Mouse (Mus musculus): ENCODE data around the gene Colq. TPM values are rescaled to one million over a fixed set of nuclear protein-coding genes. Genes with fewer than 3 reads are reported as not detected.

Gene Colq
- polyA plus RNA-seq, 1 experiment from 2014 or later: 0.49 TPM

DNA sequence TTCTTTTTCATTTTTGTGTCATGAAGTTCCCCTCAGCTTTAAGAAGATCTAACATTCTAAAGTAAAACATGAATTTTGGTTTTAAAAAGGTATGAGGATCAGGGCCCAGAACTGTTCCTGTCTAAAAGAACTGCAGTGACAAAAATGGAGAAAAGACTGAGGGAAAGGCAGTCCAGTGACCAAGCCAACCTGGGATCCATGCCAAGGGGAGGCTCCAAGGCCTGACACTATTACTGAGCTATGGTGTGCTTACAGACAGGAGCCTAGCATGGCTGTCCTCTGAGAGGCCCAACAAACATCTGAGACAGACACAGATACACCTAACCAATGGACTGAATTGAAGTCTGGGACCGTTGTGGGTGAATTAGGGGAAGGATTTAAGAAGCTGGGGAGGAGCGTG lies 81.2 kb downstream of the Colq start:
- Histone ChIP-seq H3K4me2 (no peak overlapping the region), H3K36me3 (peaks cover 44% of the 10 kb centered on the region), H3K4me1 (replicated peaks) (no peaks in the 10 kb centered on the region), H3K4me3 (no peak overlapping the region), H3K9ac (no peak overlapping the region), H3K27me3 (no peaks in the 10 kb centered on the region), H3K27ac (replicated peaks) (no peak overlapping the region), H3K9me3 (no peaks in the 10 kb centered on the region)
- WGBS: 95% methylated on average over 2 of the region's 2 CpGs
- no peak for ATAC-seq (ENCODE audit: low FRiP score, low read depth)

DNA sequence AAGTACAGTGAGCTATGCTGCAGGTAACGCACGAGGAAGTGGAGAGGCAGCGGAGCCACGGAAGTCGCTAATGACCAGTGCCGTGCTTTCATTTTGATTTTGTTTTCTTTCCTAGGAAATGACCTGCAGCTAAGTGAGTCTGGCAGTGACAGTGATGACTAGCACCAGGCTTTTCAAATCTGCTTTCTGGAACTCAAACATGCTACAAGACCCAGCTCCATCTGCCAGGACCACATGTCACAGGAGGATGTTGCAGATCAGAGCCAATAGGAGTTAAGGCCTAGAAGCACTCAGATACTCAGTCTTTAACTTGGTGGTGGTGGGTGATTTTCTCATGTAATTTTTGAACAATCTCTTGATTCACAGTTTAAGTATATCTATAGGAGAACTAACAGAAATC lies 84.7 kb downstream of the Colq start:
- Histone ChIP-seq H3K9me3 (no peaks in the 10 kb centered on the region), H3K27me3 (no peaks in the 10 kb centered on the region), H3K36me3 (peaks cover 73% of the 10 kb centered on the region), H3K4me3 (no peak overlapping the region), H3K27ac (replicated peaks) (no peak overlapping the region), H3K9ac (no peak overlapping the region), H3K4me1 (replicated peaks) (no peaks in the 10 kb centered on the region), H3K4me2 (no peak overlapping the region)
- 95% methylated on average over 6 of the region's 6 CpGs for WGBS
- no peak for ATAC-seq (ENCODE audit: low FRiP score, low read depth)

DNA sequence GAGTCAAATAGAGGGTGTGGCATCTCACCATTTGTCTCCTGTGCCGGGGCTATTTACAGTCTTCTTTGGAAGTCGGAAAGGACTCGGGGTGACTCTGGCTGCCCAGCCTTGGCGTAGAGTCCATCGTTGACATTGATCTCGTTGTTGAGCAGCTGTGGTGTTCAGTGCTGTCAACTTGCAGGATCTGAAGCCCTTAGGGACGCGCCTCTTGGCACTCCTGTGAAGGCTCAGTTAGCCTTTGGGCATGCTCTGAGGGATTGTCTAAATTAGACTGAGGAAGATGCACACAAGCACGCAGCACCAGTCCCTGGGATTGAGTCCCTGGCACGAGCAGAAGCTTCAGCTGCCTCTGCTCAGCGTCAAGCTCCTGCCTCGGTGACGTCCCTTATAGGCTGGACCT lies 87.7 kb downstream of the Colq start:
- H3K4me1 ChIP-seq (replicated peaks): no peaks in the 10 kb centered on the region
- no peak overlapping the region for H3K4me3 ChIP-seq
- 92% methylated on average over 13 of the region's 13 CpGs for WGBS
- ATAC-seq (ENCODE audit: low FRiP score, low read depth): no peak
- H3K36me3 ChIP-seq: peaks cover 78% of the 10 kb centered on the region
- H3K27me3 ChIP-seq: no peaks in the 10 kb centered on the region
- H3K9me3 ChIP-seq: no peaks in the 10 kb centered on the region
- H3K27ac ChIP-seq (replicated peaks): no peak overlapping the region
- H3K9ac ChIP-seq: no peak overlapping the region
- no peak overlapping the region for H3K4me2 ChIP-seq

GRCm38 (mm10) chr14:31499526-31499925 lies 91.6 kb downstream of the Colq start:
- Histone ChIP-seq H3K27me3 (no peaks in the 10 kb centered on the region), H3K36me3 (peaks cover 42% of the 10 kb centered on the region), H3K27ac (replicated peaks) (no peak overlapping the region), H3K4me3 (no peak overlapping the region), H3K4me1 (replicated peaks) (peaks cover 17% of the 10 kb centered on the region), H3K9ac (no peak overlapping the region), H3K4me2 (no peak overlapping the region), H3K9me3 (no peaks in the 10 kb centered on the region)
- ATAC-seq (ENCODE audit: low FRiP score, low read depth): no peak
- 82% methylated on average over 1 of the region's 1 CpGs for WGBS

DNA sequence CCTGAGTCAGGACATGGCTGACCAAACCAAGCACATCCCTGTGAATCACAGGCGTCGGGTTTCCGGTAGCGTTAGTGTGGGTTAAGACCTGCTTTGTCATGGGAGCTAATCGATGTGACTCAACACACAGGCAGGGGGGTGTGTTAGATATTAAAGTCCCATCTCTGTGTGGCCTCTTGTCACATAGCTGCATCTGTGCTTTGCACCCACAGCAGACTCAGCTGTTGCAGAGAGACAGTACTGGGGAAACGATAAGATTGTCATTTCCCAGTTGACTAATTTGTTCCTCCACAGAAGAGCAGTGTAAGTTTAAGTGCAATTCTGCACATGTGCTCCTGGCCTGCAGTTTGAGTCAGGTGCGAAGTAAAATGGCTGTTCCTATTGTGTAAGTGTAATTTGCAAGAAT lies 94.9 kb downstream of the Colq start:
- no peaks in the 10 kb centered on the region for H3K27me3 ChIP-seq
- WGBS: 66% methylated on average over 7 of the region's 7 CpGs
- H3K27ac ChIP-seq (replicated peaks): no peak overlapping the region
- H3K4me2 ChIP-seq: peak overlapping the region; percentile 96
- H3K36me3 ChIP-seq: peaks cover 26% of the 10 kb centered on the region
- H3K4me1 ChIP-seq (replicated peaks): peaks cover 39% of the 10 kb centered on the region
- peak overlapping the region; percentile 79 for H3K9ac ChIP-seq
- peak overlapping the region; percentile 98 for H3K4me3 ChIP-seq
- no peaks in the 10 kb centered on the region for H3K9me3 ChIP-seq
- ATAC-seq (ENCODE audit: low FRiP score, low read depth): no peak

- Histone ChIP-seq H3K4me1 (replicated peaks) (peaks cover 39% of the 10 kb centered on the region), H3K27ac (replicated peaks) (peak overlapping the region; percentile 90), H3K4me3 (peak overlapping the region; percentile 98), H3K36me3 (peaks cover 23% of the 10 kb centered on the region), H3K27me3 (no peaks in the 10 kb centered on the region), H3K9me3 (no peaks in the 10 kb centered on the region), H3K4me2 (peak overlapping the region; percentile 96), H3K9ac (peak overlapping the region; percentile 79)
- ATAC-seq (ENCODE audit: low FRiP score, low read depth): no peak
- 6% methylated on average over 8 of the region's 8 CpGs for WGBS
Observed at GRCm38 (mm10) chr14:31495538-31495937, 95.6 kb downstream of the Colq start.

- Histone ChIP-seq H3K4me3 (peak within 1 kb of the TSS; percentile 98), H3K36me3 (peaks cover 22% of the 10 kb centered on the region), H3K4me1 (replicated peaks) (peaks cover 39% of the 10 kb centered on the region), H3K9me3 (no peaks in the 10 kb centered on the region), H3K9ac (peak within 1 kb of the TSS; percentile 79), H3K27me3 (no peaks in the 10 kb centered on the region), H3K4me2 (peak within 1 kb of the TSS; percentile 96), H3K27ac (replicated peaks) (peak within 1 kb of the TSS; percentile 90)
- peak; percentile 96 for ATAC-seq (ENCODE audit: low FRiP score, low read depth)
- WGBS: under 1% methylated on average over 49 of the region's 49 CpGs
Observed at GRCm38 (mm10) chr14:31494975-31495455, 96.1 kb downstream of the Colq start, which contains the start of gene Mettl6. Gene Mettl6, minus strand, starts transcription at chr14:31495040.

- peak; percentile 75; the same call in 1 of the 2 replicates for ATAC-seq (ENCODE audit: low FRiP score, low read depth)
- 1% methylated on average over 37 of the region's 37 CpGs for WGBS
- Histone ChIP-seq H3K4me3 (peak within 1 kb of the TSS; percentile 98), H3K36me3 (peaks cover 19% of the 10 kb centered on the region), H3K27me3 (no peaks in the 10 kb centered on the region), H3K9ac (peak within 1 kb of the TSS; percentile 79), H3K4me2 (peak within 1 kb of the TSS; percentile 96), H3K9me3 (no peaks in the 10 kb centered on the region), H3K4me1 (replicated peaks) (peaks cover 39% of the 10 kb centered on the region), H3K27ac (replicated peaks) (peak within 1 kb of the TSS; percentile 90)
Observed at GRCm38 (mm10) chr14:31494349-31494974, 96.7 kb downstream of the Colq start, which contains the start of gene Eaf1. Gene Eaf1, plus strand, starts transcription at chr14:31494399.

DNA sequence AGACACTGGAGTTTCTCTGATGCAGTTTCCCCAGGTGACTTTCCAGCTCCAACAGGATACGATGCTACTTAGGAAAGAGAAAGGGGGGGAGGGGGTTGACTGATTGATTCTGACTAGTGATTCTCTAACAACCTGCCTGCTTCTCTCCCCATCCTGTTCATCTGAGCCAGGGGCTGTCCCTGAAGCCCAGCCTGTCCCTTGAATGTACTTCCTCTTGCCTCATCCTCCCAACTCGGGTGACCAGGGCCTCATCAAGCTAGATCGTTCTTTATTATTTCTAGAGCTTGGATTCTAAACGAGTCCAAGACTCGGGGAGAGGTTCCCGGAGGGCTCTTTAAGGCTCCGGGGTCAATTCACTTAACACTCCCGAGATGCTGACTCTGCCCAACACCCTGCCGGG lies 97.2 kb downstream of the Colq start:
- WGBS: 50% methylated on average over 9 of the region's 9 CpGs
- peak overlapping the region; percentile 79 for H3K9ac ChIP-seq

DNA sequence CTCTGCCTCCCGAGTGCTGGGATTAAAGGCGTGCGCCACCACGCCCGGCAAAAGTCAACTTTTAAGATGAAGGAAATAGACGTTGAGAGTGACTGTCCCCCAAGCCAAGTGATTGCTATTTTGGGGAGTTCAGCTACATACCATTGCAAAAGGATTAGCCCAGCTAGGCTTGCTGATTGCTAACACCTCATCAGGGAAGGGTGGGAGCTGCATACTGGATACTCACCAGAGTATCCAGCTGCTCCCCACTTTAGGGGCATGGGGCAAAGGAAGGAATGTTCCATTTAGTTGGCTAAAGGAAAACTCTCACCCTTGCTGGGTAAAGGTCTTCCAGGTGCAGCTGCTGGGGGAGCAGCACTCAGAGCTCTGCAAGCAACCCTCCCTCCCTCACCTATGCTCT lies 103.1 kb downstream of the Colq start:
- Histone ChIP-seq H3K4me3 (no peak overlapping the region), H3K27ac (replicated peaks) (no peak overlapping the region), H3K36me3 (peaks cover 67% of the 10 kb centered on the region), H3K4me1 (replicated peaks) (peaks cover 10% of the 10 kb centered on the region), H3K4me2 (no peak overlapping the region), H3K9me3 (no peaks in the 10 kb centered on the region), H3K27me3 (no peaks in the 10 kb centered on the region), H3K9ac (no peak overlapping the region)
- WGBS: 96% methylated on average over 6 of the region's 6 CpGs
- no peak for ATAC-seq (ENCODE audit: low FRiP score, low read depth)

More for the DNA sequence above, 97.2 kb downstream of the Colq start:
- Histone ChIP-seq H3K36me3 (peaks cover 22% of the 10 kb centered on the region), H3K4me1 (replicated peaks) (peaks cover 39% of the 10 kb centered on the region), H3K4me2 (peak overlapping the region; percentile 96), H3K9me3 (no peaks in the 10 kb centered on the region), H3K4me3 (peak overlapping the region; percentile 98), H3K27ac (replicated peaks) (no peak overlapping the region), H3K27me3 (no peaks in the 10 kb centered on the region)
- no peak for ATAC-seq (ENCODE audit: low FRiP score, low read depth)

GRCm38 (mm10) chr14:31486465-31486864 lies 104.7 kb downstream of the Colq start:
- Histone ChIP-seq H3K9ac (no peak overlapping the region), H3K4me1 (replicated peaks) (no peaks in the 10 kb centered on the region), H3K36me3 (peaks cover 74% of the 10 kb centered on the region), H3K4me3 (no peak overlapping the region), H3K27ac (replicated peaks) (no peak overlapping the region), H3K9me3 (no peaks in the 10 kb centered on the region), H3K4me2 (no peak overlapping the region), H3K27me3 (no peaks in the 10 kb centered on the region)
- no peak for ATAC-seq (ENCODE audit: low FRiP score, low read depth)
- 88% methylated on average over 4 of the region's 4 CpGs for WGBS

DNA sequence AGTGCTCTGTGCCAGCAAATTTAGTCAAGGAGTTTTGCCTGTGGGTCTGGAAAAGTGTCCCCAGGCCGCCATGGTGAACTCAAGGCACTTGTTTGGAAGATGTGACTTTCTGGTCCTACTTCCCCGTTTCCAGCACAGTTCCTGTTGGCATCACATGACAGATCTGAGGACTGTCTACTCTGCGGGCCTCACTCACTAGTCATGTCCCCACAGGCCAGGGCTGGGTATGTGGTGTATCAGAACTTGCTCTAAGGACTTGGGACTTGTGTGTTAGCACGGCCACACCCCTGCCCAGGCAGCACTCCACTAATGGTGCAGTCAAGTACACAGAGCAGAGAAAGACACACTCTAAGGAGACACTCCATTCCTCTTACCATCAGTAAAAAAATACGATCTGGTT lies 108.7 kb downstream of the Colq start:
- Histone ChIP-seq H3K36me3 (peaks cover 89% of the 10 kb centered on the region), H3K4me1 (replicated peaks) (no peaks in the 10 kb centered on the region), H3K4me2 (no peak overlapping the region), H3K27ac (replicated peaks) (no peak overlapping the region), H3K4me3 (no peak overlapping the region), H3K9me3 (no peaks in the 10 kb centered on the region), H3K9ac (no peak overlapping the region), H3K27me3 (no peaks in the 10 kb centered on the region)
- ATAC-seq (ENCODE audit: low FRiP score, low read depth): no peak
- WGBS: 92% methylated on average over 5 of the region's 5 CpGs

DNA sequence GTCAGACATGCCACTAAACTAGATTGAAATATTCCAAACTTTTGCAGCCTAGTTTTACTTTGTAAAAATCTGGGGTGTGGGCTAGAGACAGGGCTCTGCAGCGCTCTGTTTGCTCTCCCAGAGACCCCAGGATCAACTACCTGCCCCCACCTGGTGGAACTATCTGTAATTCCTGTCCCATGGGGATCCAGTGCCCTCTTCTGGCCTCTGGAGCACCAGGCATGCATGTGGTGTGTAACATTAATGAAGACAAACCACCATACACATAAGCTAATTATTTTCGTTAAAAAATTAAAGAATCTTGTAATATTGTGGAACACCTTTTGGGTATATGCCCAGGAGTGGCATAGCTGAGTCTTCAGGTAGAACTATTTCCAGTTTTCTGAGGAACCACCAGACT lies 117.8 kb downstream of the Colq start:
- no peaks in the 10 kb centered on the region for H3K27me3 ChIP-seq
- ATAC-seq (ENCODE audit: low FRiP score, low read depth): no peak
- 80% methylated on average over 2 of the region's 2 CpGs for WGBS

More for the DNA sequence above, 117.8 kb downstream of the Colq start:
- Histone ChIP-seq H3K9me3 (no peaks in the 10 kb centered on the region), H3K4me3 (no peak overlapping the region), H3K36me3 (peaks cover 6% of the 10 kb centered on the region), H3K4me2 (no peak overlapping the region), H3K9ac (no peak overlapping the region), H3K4me1 (replicated peaks) (no peaks in the 10 kb centered on the region), H3K27ac (replicated peaks) (no peak overlapping the region)
